ENCODE assay signal across 28 mouse cellular contexts in genomic region chr14:62536127-62536526, GRCm38 (mm10). TPM values are rescaled to one million over a fixed set of nuclear protein-coding genes. Genes with fewer than 3 reads are reported as not detected.
A peak's percentile ranks its signal among the peaks of the same experiment; 100 is the strongest.
DNase-seq lines count a peak whose midpoint lies in the region; ATAC-seq and TF ChIP-seq lines count a peak whose summit lies in the region.
"Had no signal": no experiment of that assay in that cellular context is flagged by ENCODE, and none has a peak within 500 bp of the region (broad histone marks: within the 10 kb centered on the region; RNA-seq: fewer than 3 reads in every experiment).

No protein-coding gene starts in this region.

- no peaks in the 10 kb centered on the region for H3K4me1 ChIP-seq in embryonic facial prominence, embryonic 14.5 days (ENCODE audit: control insufficient read depth, insufficient read depth, low read length)
- H3K4me1 ChIP-seq in embryonic facial prominence, embryonic 10.5 days = no peaks in the 10 kb centered on the region
- H3K4me1 ChIP-seq in neural tube, embryonic 13.5 days (replicated peaks) = peaks cover 5% of the 10 kb centered on the region
- no peaks in the 10 kb centered on the region for H3K4me1 ChIP-seq in thymus, adult 2 months (replicated peaks; ENCODE audit: control insufficient read depth, insufficient read depth, low read length)
- H3K4me1 ChIP-seq: forebrain, embryonic 15.5 days; kidney, embryonic 15.5 days; limb, embryonic 13.5 days; lung, embryonic 15.5 days; midbrain, embryonic 12.5 days; stomach, embryonic 15.5 days had no signal

- H3K27ac ChIP-seq in embryonic facial prominence, embryonic 14.5 days (replicated peaks; ENCODE audit: low read depth, low read length) = no peak overlapping the region
- H3K27ac ChIP-seq in embryonic facial prominence, embryonic 10.5 days (replicated peaks) = no peak overlapping the region
- H3K27ac ChIP-seq in neural tube, embryonic 13.5 days (replicated peaks) = 0 out of 2 replicates have a peak overlapping the region, but pooled peaks have one; percentile 28
- no peak overlapping the region for H3K27ac ChIP-seq in thymus, adult 2 months (ENCODE audit: control insufficient read depth, insufficient read depth, low read length)
- H3K27ac ChIP-seq: forebrain, embryonic 15.5 days; hindbrain, embryonic 13.5 days; kidney, embryonic 15.5 days; limb, embryonic 13.5 days; liver, embryonic 14.5 days; lung, embryonic 15.5 days; macrophage; midbrain, embryonic 12.5 days; stomach, embryonic 15.5 days had no signal

- no peak overlapping the region for H3K4me3 ChIP-seq in embryonic facial prominence, embryonic 14.5 days (ENCODE audit: low read depth, low read length)
- no peak overlapping the region for H3K4me3 ChIP-seq in embryonic facial prominence, embryonic 10.5 days
- no peak overlapping the region for H3K4me3 ChIP-seq in neural tube, embryonic 13.5 days
- no peak overlapping the region for H3K4me3 ChIP-seq in thymus, adult 2 months (ENCODE audit: control insufficient read depth, insufficient read depth, low read length)
- H3K4me3 ChIP-seq: forebrain, embryonic 15.5 days; hindbrain, embryonic 13.5 days; kidney, embryonic 15.5 days; limb, embryonic 13.5 days; lung, embryonic 15.5 days; midbrain, embryonic 12.5 days; stomach, embryonic 15.5 days had no signal

- WGBS in embryonic facial prominence, embryonic 14.5 days = 56% methylated on average over 5 of the region's 5 CpGs
- WGBS in embryonic facial prominence, embryonic 10.5 days = 71% methylated on average over 5 of the region's 5 CpGs
- 59% methylated on average over 5 of the region's 5 CpGs for WGBS in neural tube, embryonic 13.5 days
- WGBS in thymus, adult 2 months = 79% methylated on average over 5 of the region's 5 CpGs

- ATAC-seq in embryonic facial prominence, embryonic 14.5 days (ENCODE audit: low read depth) = peak; percentile 33; the same call in 1 of the 2 replicates
- peak; percentile 3; the same call in 1 of the 2 replicates for ATAC-seq in neural tube, embryonic 13.5 days (ENCODE audit: low read depth)
- ATAC-seq: forebrain, embryonic 15.5 days; intestine, postnatal 0 days had no signal

- DNase-seq in embryonic facial prominence, embryonic 14.5 days (ENCODE audit: low spot score) = no peak
- no peak for DNase-seq in embryonic facial prominence, embryonic 10.5 days (ENCODE audit: low spot score)
- peak; percentile 40 to 69 for DNase-seq in heart, adult 18-20 months
- no peak for DNase-seq in heart, postnatal 4 days
- no peak for DNase-seq in neural tube, embryonic 10.5 days (ENCODE audit: extremely low spot score, low spot score)
- no peak for DNase-seq in thymus, adult 2 months
- no peak for DNase-seq in left cerebral cortex, adult 8-10 months (ENCODE audit: low spot score in 2 of 2)
- DNase-seq: adrenal gland, postnatal 25 days; cerebellum, adult 11-12 months; cerebellum, postnatal 36 days; right cerebral cortex, postnatal 14 days; thymus, adult 18-20 months had no signal

- no peak for TF ChIP-seq CTCF in thymus, adult 2 months (IDR thresholded peaks at IDR 0.05; ENCODE audit: borderline replicate concordance, control insufficient read depth, extremely low read depth, insufficient read depth, low read length, poor library complexity)

- no peak for TF ChIP-seq POLR2A in thymus, adult 2 months (IDR thresholded peaks at IDR 0.05; ENCODE audit: control insufficient read depth, extremely low read depth, insufficient read depth, low read length, poor library complexity)

- H3K36me3 ChIP-seq in embryonic facial prominence, embryonic 14.5 days (ENCODE audit: control insufficient read depth, insufficient read depth, low read length) = no peaks in the 10 kb centered on the region
- no peaks in the 10 kb centered on the region for H3K36me3 ChIP-seq in embryonic facial prominence, embryonic 10.5 days (replicated peaks)
- no peaks in the 10 kb centered on the region for H3K36me3 ChIP-seq in neural tube, embryonic 13.5 days
- no peaks in the 10 kb centered on the region for H3K36me3 ChIP-seq in thymus, adult 2 months (ENCODE audit: control insufficient read depth, insufficient read depth, low read length)
- H3K36me3 ChIP-seq: forebrain, embryonic 15.5 days; G1E; hindbrain, embryonic 13.5 days; kidney, embryonic 15.5 days; limb, embryonic 13.5 days; lung, embryonic 15.5 days; midbrain, embryonic 12.5 days; stomach, embryonic 15.5 days had no signal

- no peaks in the 10 kb centered on the region for H3K27me3 ChIP-seq in embryonic facial prominence, embryonic 14.5 days (replicated peaks; ENCODE audit: control insufficient read depth, insufficient read depth, low read length)
- H3K27me3 ChIP-seq in embryonic facial prominence, embryonic 10.5 days (replicated peaks; ENCODE audit: low read depth, poor library complexity, severe bottlenecking) = no peaks in the 10 kb centered on the region
- H3K27me3 ChIP-seq in neural tube, embryonic 13.5 days = no peaks in the 10 kb centered on the region
- H3K27me3 ChIP-seq in thymus, adult 2 months (ENCODE audit: control insufficient read depth, insufficient read depth, low read length) = no peaks in the 10 kb centered on the region
- H3K27me3 ChIP-seq: forebrain, embryonic 15.5 days; hindbrain, embryonic 13.5 days; kidney, embryonic 15.5 days; limb, embryonic 13.5 days; lung, embryonic 15.5 days; midbrain, embryonic 12.5 days; stomach, embryonic 15.5 days had no signal

- H3K9ac ChIP-seq in embryonic facial prominence, embryonic 14.5 days (ENCODE audit: low read depth, low read length) = no peak overlapping the region
- H3K9ac ChIP-seq in neural tube, embryonic 13.5 days = no peak overlapping the region
- H3K9ac ChIP-seq: forebrain, embryonic 15.5 days; hindbrain, embryonic 13.5 days; kidney, embryonic 15.5 days; limb, embryonic 13.5 days; liver, embryonic 14.5 days; lung, embryonic 15.5 days; midbrain, embryonic 12.5 days; stomach, embryonic 15.5 days had no signal

- no peaks in the 10 kb centered on the region for H3K9me3 ChIP-seq in embryonic facial prominence, embryonic 14.5 days (ENCODE audit: control insufficient read depth, low read length)
- H3K9me3 ChIP-seq in embryonic facial prominence, embryonic 10.5 days = no peaks in the 10 kb centered on the region
- H3K9me3 ChIP-seq in neural tube, embryonic 13.5 days = no peaks in the 10 kb centered on the region
- H3K9me3 ChIP-seq: forebrain, embryonic 15.5 days; G1E; hindbrain, embryonic 13.5 days; kidney, embryonic 15.5 days; limb, embryonic 13.5 days; lung, embryonic 15.5 days; midbrain, embryonic 12.5 days; stomach, embryonic 15.5 days had no signal

- no peak overlapping the region for H3K4me2 ChIP-seq in embryonic facial prominence, embryonic 14.5 days (ENCODE audit: low read depth, low read length)
- no peak overlapping the region for H3K4me2 ChIP-seq in neural tube, embryonic 13.5 days
- H3K4me2 ChIP-seq: forebrain, embryonic 15.5 days; hindbrain, embryonic 13.5 days; kidney, embryonic 15.5 days; limb, embryonic 13.5 days; lung, embryonic 15.5 days; midbrain, embryonic 12.5 days; stomach, embryonic 15.5 days had no signal

RNA-seq across cellular contexts. Expression of gene Fam124a, which starts 19.4 kb away (rescaled TPM):
- 3.2 and 3.8 TPM in 2 replicates for polyA plus RNA-seq in embryonic facial prominence, embryonic 14.5 days (2014; fragmentation: Nextera tagmentation; extraction: Ambion mirVana)
- polyA plus RNA-seq in embryonic facial prominence, embryonic 10.5 days (2016; fragmentation: Nextera tagmentation; extraction: Ambion mirVana) = 1.6 and 2.8 TPM in 2 replicates
- total RNA-seq in heart, adult 18-20 months (2021) = 1 to 10 TPM; 3.8 to 3.9 TPM
- total RNA-seq in heart, postnatal 4 days (2021) = 1 to 10 TPM; 3.2 to 3.8 TPM
- 31.3 and 35.1 TPM in 2 replicates for polyA plus RNA-seq in neural tube, embryonic 13.5 days (2015; fragmentation: Nextera tagmentation; extraction: Ambion mirVana)
- polyA plus RNA-seq in thymus, adult 2 months (2012; rRNA removed) = 1.3 and 1.5 TPM in 2 replicates
- total RNA-seq in left cerebral cortex, adult 8-10 months (2022) = 10 to 100 TPM; 15.4 to 23.0 (median 19.9) TPM
- total RNA-seq: neutrophil, adult 5-6 weeks had no signal
- polyA plus RNA-seq: G1E had no signal

RNA-seq across cellular contexts. Expression of gene Gm4131, which starts 30.6 kb away (rescaled TPM):
- polyA plus RNA-seq in embryonic facial prominence, embryonic 14.5 days (2014; fragmentation: Nextera tagmentation; extraction: Ambion mirVana) = 0.28 TPM in 1 of 2 replicates, not detected in the other
- not detected in 2 replicates for polyA plus RNA-seq in embryonic facial prominence, embryonic 10.5 days (2016; fragmentation: Nextera tagmentation; extraction: Ambion mirVana)
- not detected for total RNA-seq in heart, adult 18-20 months (2021)
- total RNA-seq in heart, postnatal 4 days (2021) = not detected
- not detected in 2 replicates for polyA plus RNA-seq in neural tube, embryonic 13.5 days (2015; fragmentation: Nextera tagmentation; extraction: Ambion mirVana)
- not detected in 2 replicates for polyA plus RNA-seq in thymus, adult 2 months (2012; rRNA removed)
- total RNA-seq in left cerebral cortex, adult 8-10 months (2022) = not detected
- total RNA-seq: adrenal gland, postnatal 25 days; G1E; layer of hippocampus, postnatal 10 days; neutrophil, adult 5-6 weeks had no signal
- polyA plus RNA-seq: forebrain, embryonic 15.5 days; G1E; heart, embryonic 16.5 days; kidney, embryonic 15.5 days; large intestine, adult 2 months; liver, embryonic 14.5 days; lung, embryonic 15.5 days; macrophage; midbrain, embryonic 12.5 days; stomach, embryonic 15.5 days had no signal

Comparison
In these comparisons a context has a peak if more than half of its experiments do, and no peak if none do; other contexts are left out.
1. DNase-seq: peak in heart, adult 18-20 months (2 of 2); none in embryonic facial prominence, embryonic 14.5 days (single experiment), embryonic facial prominence, embryonic 10.5 days (single experiment), heart, postnatal 4 days (single experiment), neural tube, embryonic 10.5 days (single experiment), thymus, adult 2 months (single experiment) and left cerebral cortex, adult 8-10 months (0 of 2).